In genomic region chr3:117132897-117133296, GRCm38 (mm10) we compare ENCODE assay signal across 20 mouse cellular contexts.
A peak's percentile ranks its signal among the peaks of the same experiment; 100 is the strongest.
DNase-seq lines count a peak whose midpoint lies in the region; TF ChIP-seq lines count a peak whose summit lies in the region.
"Had no signal": no experiment of that assay in that cellular context is flagged by ENCODE, and none has a peak within 500 bp of the region (broad histone marks: within the 10 kb centered on the region; RNA-seq: fewer than 3 reads in every experiment).

No protein-coding gene starts in this region.

- no peak for TF ChIP-seq CTCF in layer of hippocampus, adult 2 months (conservative IDR thresholded peaks at IDR 0.05)

- DNase-seq in frontal cortex, adult 2 months (ENCODE audit: extremely low spot score in 1 of 2, low spot score in 1 of 2), result peak; percentile 34 to 43
- DNase-seq in frontal cortex, postnatal 14 days (ENCODE audit: low spot score in 2 of 2), result no peak
- peak in 1 of 2 experiments; percentile 20 for DNase-seq in layer of hippocampus, adult 2 months (ENCODE audit: low spot score in 2 of 2)
- no peak for DNase-seq in layer of hippocampus, adult 9-10 months (ENCODE audit: low spot score)
- peak; percentile 32 for DNase-seq in right cerebral cortex, adult 18-20 months
- DNase-seq in right cerebral cortex, postnatal 4 days, result no peak
- peak; percentile 44 for DNase-seq in brain, adult 2 months (ENCODE audit: low read depth, low spot score)
- DNase-seq in urinary bladder, adult 18-20 months (ENCODE audit: low spot score in 2 of 2), result no peak
- DNase-seq: adrenal gland, adult 2 months; adrenal gland, postnatal 10 days; adrenal gland, postnatal 25 days; cerebellum, adult 11-12 months; cerebellum, adult 2 months; cerebellum, adult 9-10 months; cerebellum, postnatal 10 days; cerebellum, postnatal 25 days had no signal

- no peak overlapping the region for H3K4me3 ChIP-seq in layer of hippocampus, adult 2 months
- H3K4me3 ChIP-seq: embryonic facial prominence, embryonic 10.5 days; embryonic facial prominence, embryonic 12.5 days; forebrain, embryonic 13.5 days; forebrain, embryonic 15.5 days had no signal

- H3K27ac ChIP-seq in layer of hippocampus, adult 2 months, result peak overlapping the region; percentile 46
- H3K27ac ChIP-seq: embryonic facial prominence, embryonic 10.5 days; embryonic facial prominence, embryonic 12.5 days; forebrain, embryonic 13.5 days; forebrain, embryonic 15.5 days had no signal

Comparison
In these comparisons a context has a peak if more than half of its experiments do, and no peak if none do; other contexts are left out.
1. DNase-seq: peak in frontal cortex, adult 2 months (2 of 2), right cerebral cortex, adult 18-20 months (single experiment) and brain, adult 2 months (single experiment); none in frontal cortex, postnatal 14 days (0 of 2), layer of hippocampus, adult 9-10 months (single experiment), right cerebral cortex, postnatal 4 days (single experiment) and urinary bladder, adult 18-20 months (0 of 2).